Mouse (Mus musculus) heart, adult 9 months (tissue): ENCODE measurements at regions not wholly inside any gene's neighbourhood (a gene's known extent, or its start where the extent isn't known, plus 50 kb on each side); places are given as distances from the start of the nearest gene placed in this dataset.
"Not testable (repeated sequence)": the region's sequence is repeated elsewhere in the genome, so short reads cannot be mapped to it uniquely, and the experiment has no call there.

ENCODE experiments used
- DNase-seq, 2 experiments: peaks; one replicate each; pipeline ENCODE4 v3.0.0; 2022; ENCODE audit warnings: low spot score in 2 of 2

GRCm38 (mm10) chr15:90291848-90292247 is 67.7 kb downstream of the Alg10b start:
- DNase-seq = no peak

- no peak for DNase-seq
These were observed 70.3 kb downstream of the Alg10b start for GRCm38 (mm10) chr15:90294353-90294922.

GRCm38 (mm10) chr15:90298566-90298965 is 74.5 kb downstream of the Alg10b start:
- DNase-seq = no peak

GRCm38 (mm10) chr15:90303393-90303792 is 79.3 kb downstream of the Alg10b start:
- no peak for DNase-seq

GRCm38 (mm10) chr15:90305051-90305450 is 80.9 kb downstream of the Alg10b start:
- no peak for DNase-seq

DNA sequence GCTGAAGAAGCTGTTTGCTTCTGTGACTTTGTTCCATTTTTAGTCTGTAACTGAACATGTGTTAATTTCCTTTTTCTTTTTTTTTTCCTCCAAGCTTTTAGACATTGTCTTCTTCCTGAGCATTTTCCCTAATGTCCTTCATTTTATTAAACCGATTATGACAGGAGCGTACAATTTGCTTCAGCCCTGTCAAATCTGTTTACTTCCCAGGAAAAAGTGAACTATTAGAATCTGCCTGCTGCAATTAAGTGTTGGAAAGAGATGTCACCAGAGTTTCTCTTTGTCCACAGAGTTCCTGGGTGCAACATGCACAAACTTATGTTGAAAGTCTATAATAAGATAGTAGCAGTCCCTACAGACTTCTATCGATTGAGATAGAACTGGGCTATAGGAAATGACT is 82.8 kb downstream of the Alg10b start:
- DNase-seq = no peak

- DNase-seq = not testable (repeated sequence)
These were observed 84.3 kb downstream of the Alg10b start for GRCm38 (mm10) chr15:90308433-90308832.

DNA sequence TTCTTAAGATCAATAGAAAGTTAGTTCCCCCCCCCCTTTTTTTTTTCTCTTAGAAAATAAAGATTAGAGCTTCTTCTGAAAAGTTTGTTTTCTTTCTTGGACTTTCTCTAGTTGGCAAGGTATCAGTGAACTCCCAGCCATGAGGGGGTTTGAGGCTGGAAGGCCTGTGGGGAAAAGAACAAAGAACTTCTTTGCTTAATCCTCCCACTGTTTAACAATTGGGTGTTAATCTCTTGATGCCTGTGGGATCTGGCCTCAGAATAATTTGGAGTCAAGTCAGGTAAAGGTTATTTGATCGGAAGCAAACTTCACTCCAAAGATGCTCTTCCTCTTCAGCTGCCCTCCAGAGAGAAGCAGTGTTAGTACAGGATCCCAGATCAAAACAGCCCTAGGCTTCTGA is 84.8 kb downstream of the Alg10b start:
- no peak for DNase-seq

DNA sequence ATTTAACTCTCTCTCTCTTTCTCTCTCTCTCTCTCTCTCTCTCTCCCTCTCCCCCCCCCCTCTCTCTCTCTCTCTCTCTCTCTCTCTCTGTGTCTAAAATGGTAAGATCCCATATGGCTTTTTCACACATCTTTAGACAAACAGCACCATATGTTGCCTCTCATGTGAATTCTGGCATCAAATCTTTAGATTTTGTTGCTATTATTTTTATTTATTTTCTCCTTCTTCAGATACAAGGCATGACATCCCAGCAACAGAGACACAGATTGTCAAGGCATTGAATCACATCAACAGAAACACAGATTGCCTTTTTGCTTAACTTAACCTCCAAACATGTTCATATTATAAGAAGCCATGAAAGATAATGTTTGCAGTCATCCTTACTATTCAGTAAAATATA is 85.6 kb downstream of the Alg10b start:
- DNase-seq = no peak

DNA sequence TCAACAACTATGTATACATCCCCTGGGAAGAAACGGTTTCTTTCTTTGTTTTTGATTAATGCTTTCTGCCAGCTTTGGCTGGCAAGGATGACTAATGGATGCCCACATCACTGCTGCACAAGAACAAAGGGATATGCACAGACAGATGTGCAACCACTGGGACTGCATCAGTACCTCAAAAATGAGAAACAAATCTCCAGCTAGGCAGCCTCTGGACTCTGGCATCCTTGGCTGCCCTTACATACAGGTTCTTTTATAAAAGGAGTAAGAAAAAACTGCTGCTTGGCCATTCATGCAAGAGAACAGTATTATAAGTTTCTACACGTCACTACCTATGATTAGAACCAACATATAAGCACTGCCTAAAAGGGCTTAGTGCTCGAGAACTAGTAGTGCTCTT is 97.7 kb downstream of the Alg10b start:
- no peak for DNase-seq

DNA sequence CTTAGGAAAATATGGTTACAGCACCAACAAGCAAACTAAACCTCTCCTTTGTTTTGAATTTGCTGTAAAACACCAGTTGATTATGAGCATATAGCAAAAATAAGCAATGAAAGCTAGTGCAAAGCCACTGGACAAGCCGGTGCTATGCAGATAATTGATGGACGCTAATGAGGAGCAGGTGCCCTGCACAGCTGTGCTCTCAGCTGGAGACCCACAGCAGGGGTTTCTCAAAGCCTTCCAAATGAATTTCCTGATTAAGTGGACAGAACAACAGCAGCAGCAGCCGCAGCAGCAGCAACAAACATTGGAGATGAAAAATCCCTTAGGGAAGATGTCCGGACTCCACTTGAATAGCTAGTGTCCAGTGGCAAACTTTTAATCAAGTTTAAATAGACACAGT is 109.2 kb downstream of the Alg10b start:
- DNase-seq = no peak

- no peak for DNase-seq
These were observed 109.7 kb downstream of the Alg10b start for GRCm38 (mm10) chr15:90333766-90334165.

GRCm38 (mm10) chr15:90334406-90334805 is 110.3 kb downstream of the Alg10b start:
- DNase-seq = no peak

- no peak for DNase-seq
These were observed 111.4 kb downstream of the Alg10b start for GRCm38 (mm10) chr15:90335506-90335905.

DNA sequence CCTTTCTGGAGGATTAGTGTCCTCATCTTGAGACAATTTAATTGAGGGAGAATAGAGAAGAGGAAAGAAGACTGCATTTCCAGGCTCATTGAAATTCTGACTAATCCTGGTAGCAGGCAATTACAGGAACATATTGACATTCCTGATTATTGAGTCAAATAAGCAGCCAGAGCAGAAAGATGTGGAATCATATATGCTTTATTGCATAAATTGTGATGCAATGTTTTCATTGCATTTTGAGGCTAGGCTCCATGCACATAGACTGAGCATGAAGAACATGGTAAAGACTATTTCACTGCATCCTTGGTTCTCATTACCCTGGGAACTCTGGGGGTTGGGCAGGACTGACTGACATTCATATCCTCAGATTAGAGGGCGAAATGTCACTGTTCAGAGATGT is 116.0 kb downstream of the Alg10b start:
- DNase-seq = no peak

DNA sequence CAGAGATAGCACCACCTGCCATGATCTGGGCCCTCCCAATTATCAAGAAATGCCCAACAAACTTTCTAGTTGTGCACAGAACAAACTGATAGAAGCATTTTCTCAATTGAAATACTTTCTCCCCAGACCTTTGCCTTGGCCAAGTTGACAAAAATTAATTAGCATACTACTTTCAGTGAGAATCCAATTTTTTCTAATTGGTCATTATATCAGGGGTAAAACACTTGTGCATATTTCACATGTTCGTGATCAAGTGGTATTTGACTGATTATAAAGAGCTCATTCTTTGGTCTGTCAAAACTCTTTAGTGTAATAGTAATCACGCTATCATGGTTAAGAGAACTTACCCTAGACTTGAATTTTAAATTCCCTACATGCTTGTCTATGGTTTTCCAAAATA is 117.2 kb downstream of the Alg10b start:
- no peak for DNase-seq

GRCm38 (mm10) chr15:90343771-90344170 is 119.7 kb downstream of the Alg10b start:
- DNase-seq = no peak

DNA sequence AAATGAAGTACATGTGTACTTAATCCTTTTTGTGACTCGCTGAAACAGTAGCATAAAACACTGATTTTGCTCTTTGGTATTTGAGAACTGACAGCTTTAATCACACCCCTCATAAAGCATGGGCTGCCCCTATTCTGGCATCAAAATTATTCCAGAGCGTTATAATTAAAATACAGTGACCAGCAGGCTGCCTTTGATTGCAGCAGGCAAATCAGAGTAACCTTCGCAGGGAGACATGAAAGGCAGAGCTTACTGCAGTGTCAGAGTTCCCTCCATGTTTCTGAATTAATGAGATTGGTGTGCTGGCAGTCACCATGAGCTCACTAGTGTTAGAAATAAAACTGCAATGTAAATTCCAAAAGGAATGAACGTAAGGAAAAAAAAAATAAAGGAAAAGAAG is 120.8 kb downstream of the Alg10b start:
- no peak for DNase-seq

DNA sequence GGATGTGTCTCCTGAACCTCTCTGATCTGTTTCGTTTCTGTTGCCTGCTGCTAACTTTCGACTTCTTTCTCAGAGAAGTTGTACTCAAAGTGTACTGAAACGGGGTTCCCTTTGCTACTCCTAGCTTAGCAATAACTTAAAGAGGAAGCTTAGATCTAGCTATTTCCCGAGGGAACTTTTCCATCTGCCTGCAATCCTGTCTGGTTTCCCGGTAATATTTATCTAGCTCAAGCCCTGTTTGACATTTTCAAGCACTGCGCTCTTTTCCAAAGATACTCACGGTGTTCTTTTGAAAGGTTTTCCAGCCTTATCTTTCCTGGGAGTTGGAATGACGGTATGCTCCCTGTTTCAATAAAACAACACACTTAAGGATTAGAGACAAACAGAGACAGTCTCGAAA is 122.1 kb downstream of the Alg10b start:
- no peak for DNase-seq

DNA sequence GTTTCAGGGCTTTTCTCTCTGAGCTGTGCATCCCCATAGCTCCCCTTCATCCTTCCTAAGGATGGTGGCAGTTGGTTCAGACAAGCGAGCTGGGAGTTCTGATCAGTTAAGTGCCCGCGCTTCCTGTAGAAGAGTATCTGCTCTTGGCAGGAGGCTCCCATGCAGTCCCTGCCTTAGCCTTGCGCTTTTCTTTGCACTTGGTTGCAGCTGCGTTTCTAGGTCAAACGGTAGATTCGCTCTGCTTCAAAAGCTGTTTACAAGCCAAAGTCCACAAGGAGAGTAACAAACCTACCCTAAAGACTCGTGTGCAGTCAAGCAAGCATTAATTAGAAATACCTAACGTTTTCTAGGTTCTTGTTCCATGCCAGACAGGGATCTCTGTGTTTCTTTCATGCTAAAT is 122.6 kb downstream of the Alg10b start:
- no peak for DNase-seq

- no peak for DNase-seq
These were observed 127.8 kb downstream of the Alg10b start for GRCm38 (mm10) chr15:90351898-90352297.

GRCm38 (mm10) chr15:90365656-90366055 is 141.5 kb downstream of the Alg10b start:
- no peak for DNase-seq

DNA sequence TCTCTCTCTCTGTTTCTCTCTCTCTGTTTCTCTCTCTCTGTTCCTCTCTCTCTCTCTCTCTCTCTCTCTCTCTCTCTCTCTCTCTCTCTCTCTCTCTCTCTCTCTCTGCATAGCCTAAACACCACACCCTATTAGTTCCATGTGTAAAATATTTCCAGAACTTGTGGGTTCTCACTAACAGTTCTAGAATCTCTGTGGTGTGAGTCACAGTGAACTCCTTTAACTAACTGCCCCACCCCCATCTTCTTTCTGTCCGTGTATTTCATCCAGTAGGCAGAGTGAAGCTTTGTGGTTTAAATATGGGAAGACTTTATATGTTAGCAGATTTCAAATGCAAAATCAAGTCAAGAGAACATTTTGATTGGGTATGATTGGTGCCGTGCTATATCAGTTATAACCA is 153.8 kb downstream of the Alg10b start:
- no peak for DNase-seq

GRCm38 (mm10) chr15:90396961-90397360 is 172.8 kb downstream of the Alg10b start:
- DNase-seq = no peak
